Mouse (Mus musculus) cerebellum, adult 2 months (tissue): Measurements from ENCODE around the gene Alkbh7. TPM values are rescaled to one million over a fixed set of nuclear protein-coding genes. Genes with fewer than 3 reads are reported as not detected.
A peak's percentile ranks its signal among the peaks of the same experiment; 100 is the strongest.

Source experiments
- DNase-seq, 2 experiments: peaks; one replicate each; pipeline ENCODE4 v3.0.0; 2021
- H3K27ac ChIP-seq: fragments of 200-500 bp; 2 replicates; pipeline ENCODE4 v1.5.1; 2012; ENCODE audit warnings: low read length, control low read depth, inconsistent platforms; ENCODE audit not compliant: insufficient read depth
- H3K27me3 ChIP-seq: fragments of 200-500 bp; 2 replicates; pipeline ENCODE4 v1.6.1; 2012; ENCODE audit warnings: inconsistent platforms, mild to moderate bottlenecking, low read length, moderate library complexity; ENCODE audit not compliant: control insufficient read depth, insufficient read depth
- H3K4me1 ChIP-seq: fragments of 200-500 bp; 2 replicates; pipeline ENCODE4 v1.6.1; 2011; ENCODE audit warnings: low read length; ENCODE audit not compliant: control insufficient read depth, insufficient read depth
- H3K4me3 ChIP-seq: fragments of 200-500 bp; replicated peaks from 2 replicates; pipeline ENCODE3; 2011; ENCODE audit warnings: mild to moderate bottlenecking, low read depth, low read length, control low read depth; ENCODE audit not compliant: insufficient read depth
- CTCF ChIP-seq: fragments of 200-500 bp; IDR thresholded peaks from 2 replicates; pipeline ENCODE4 v1.5.1; 2011; ENCODE audit warnings: low read depth, mild to moderate bottlenecking, control low read depth, low read length, moderate library complexity, borderline replicate concordance; ENCODE audit not compliant: insufficient read depth
- POLR2A ChIP-seq: fragments of 200-500 bp; IDR thresholded peaks from 2 replicates; pipeline ENCODE4 v1.6.1; 2011; ENCODE audit warnings: low read length, control low read depth, borderline replicate concordance; ENCODE audit not compliant: insufficient read depth
- WGBS: fragments of 180-500 bp; shearing (Covaris S2); methylation state at CpG from one replicate; pipeline ENCODE4 v1.1.7; 2018; 5-methylcytosine and 5-hydroxymethylcytosine counted together
- polyA plus RNA-seq: library from polyadenylated mRNA; depleted of rRNA; stranded (reverse); fragments of >200 nt; gene quantifications from 2 replicates; pipeline ENCODE4 v1.2.3, GENCODE M21; 2012

Gene Alkbh7
- polyA plus RNA-seq, 1 experiment, result 56.7 TPM

DNA sequence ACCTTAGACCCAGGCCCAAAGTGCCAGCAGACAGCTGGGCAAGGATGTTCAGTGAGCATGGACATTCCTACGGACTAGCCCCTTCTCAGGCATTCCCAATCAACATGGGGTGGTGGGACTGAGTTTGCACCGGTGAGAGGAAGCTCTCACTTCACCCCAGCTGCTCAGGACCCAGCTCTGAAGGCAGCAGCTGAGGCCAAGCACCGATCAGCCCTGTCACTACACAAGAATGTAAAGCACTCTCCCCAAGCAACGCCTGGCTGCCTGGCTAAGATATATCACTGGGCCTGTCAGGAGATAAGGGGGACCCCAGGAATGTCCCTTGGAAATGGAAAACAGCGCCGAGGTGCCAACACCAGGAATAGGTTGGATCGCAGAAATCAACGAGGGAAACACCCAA, 4.1 kb downstream of the Alkbh7 start:
- no peak overlapping the region for H3K27ac ChIP-seq

DNA sequence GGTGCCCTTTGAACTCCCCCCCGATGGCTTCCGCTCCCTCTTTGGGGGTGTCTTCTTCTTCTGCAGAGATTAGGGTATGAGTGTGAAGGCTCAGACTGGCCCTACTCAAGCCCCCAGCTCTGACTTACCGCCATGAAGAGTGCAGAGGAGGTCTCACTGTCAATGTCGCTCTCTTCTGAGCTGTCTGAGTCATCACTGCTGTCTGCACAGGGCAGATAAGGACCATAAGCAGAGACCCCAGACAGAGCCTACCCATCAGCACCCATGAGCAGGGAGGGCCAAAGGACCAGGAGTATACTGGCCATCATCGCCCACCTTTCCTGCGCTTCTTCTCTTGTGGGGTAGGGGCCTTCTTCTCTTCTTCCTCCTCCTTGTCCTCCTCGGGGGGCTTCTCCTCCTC, 6.9 kb downstream of the Alkbh7 start:
- H3K27ac ChIP-seq, result no peak overlapping the region
- H3K27me3 ChIP-seq, result no peaks in the 10 kb centered on the region
- no peak overlapping the region for H3K4me3 ChIP-seq
- no peak for DNase-seq
- H3K4me1 ChIP-seq, result no peaks in the 10 kb centered on the region
- TF ChIP-seq POLR2A, result no peak
- no peak for TF ChIP-seq CTCF
- WGBS, result 98% methylated on average over 7 of the region's 7 CpGs

More for the DNA sequence above, 4.1 kb downstream of the Alkbh7 start:
- WGBS, result 70% methylated on average over 8 of the region's 8 CpGs
- Histone ChIP-seq H3K4me3 (no peak overlapping the region), H3K27me3 (no peaks in the 10 kb centered on the region), H3K4me1 (no peaks in the 10 kb centered on the region)
- TF ChIP-seq CTCF, result no peak
- no peak for DNase-seq

DNA sequence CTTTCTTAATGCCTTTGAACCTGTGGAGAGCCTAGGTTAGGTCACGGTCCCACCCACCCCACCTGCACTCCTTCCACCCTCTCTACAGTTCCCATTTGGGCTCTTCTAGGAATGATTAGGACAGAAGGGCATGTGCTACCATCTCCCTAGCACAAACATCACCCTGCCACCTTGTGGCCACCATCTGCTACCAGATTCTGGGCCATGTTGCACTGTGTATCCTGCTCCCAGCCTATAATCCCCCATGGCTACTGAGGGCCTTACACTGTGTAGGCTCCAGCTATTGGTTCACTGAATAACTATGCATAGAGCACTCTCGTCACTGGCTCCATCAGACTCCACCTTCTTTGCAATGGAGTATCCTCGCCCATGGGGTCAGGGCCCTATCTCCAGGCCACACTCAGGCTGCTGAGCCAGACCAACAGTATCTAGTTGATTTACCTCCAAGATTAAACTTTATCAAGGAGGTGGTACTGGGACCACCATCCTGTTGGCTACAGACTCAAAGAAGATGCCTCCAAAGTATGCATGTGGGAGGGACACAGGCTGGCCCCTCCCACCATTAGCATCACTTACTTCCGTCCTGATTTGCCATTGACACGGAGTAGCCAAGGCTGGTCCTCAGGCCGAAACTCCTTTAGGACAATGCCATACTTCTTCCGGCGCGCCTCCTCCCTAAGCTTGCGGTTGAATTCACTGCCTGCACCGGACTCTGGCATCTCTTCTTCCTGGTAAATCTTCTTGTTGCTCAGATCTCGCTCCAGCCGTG, 10.2 kb downstream of the Alkbh7 start:
- H3K4me3 ChIP-seq, result no peak overlapping the region
- no peak overlapping the region for H3K27ac ChIP-seq
- TF ChIP-seq CTCF (peak; percentile 11; the same call in 1 of the 2 replicates), POLR2A (no peak)
- H3K4me1 ChIP-seq, result no peaks in the 10 kb centered on the region
- H3K27me3 ChIP-seq, result no peaks in the 10 kb centered on the region
- DNase-seq, result no peak
- 92% methylated on average over 13 of the region's 13 CpGs for WGBS

DNA sequence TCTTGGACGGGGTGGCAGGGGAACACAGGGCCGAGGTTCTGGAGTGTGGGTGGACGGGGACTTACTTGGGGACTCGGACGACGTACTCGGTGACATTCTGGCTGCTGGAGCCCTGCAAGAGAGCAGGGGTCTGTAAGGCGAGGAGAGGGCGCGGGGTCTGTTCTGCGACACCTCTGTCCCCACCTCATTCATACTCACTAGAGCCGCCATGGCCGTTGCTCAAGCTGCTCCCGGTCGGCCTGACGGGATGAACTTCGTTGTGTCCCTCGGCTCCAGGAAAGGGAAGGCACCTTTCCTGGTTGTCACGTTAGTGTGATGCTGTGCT, 13.7 kb downstream of the Alkbh7 start:
- Histone ChIP-seq H3K4me1 (no peaks in the 10 kb centered on the region), H3K27me3 (no peaks in the 10 kb centered on the region), H3K27ac (peak overlapping the region; percentile 12; the same call in 1 of the 2 replicates), H3K4me3 (peak overlapping the region; percentile 96)
- DNase-seq, result no peak
- no peak for TF ChIP-seq POLR2A
- under 1% methylated on average over 19 of the region's 19 CpGs for WGBS

DNA sequence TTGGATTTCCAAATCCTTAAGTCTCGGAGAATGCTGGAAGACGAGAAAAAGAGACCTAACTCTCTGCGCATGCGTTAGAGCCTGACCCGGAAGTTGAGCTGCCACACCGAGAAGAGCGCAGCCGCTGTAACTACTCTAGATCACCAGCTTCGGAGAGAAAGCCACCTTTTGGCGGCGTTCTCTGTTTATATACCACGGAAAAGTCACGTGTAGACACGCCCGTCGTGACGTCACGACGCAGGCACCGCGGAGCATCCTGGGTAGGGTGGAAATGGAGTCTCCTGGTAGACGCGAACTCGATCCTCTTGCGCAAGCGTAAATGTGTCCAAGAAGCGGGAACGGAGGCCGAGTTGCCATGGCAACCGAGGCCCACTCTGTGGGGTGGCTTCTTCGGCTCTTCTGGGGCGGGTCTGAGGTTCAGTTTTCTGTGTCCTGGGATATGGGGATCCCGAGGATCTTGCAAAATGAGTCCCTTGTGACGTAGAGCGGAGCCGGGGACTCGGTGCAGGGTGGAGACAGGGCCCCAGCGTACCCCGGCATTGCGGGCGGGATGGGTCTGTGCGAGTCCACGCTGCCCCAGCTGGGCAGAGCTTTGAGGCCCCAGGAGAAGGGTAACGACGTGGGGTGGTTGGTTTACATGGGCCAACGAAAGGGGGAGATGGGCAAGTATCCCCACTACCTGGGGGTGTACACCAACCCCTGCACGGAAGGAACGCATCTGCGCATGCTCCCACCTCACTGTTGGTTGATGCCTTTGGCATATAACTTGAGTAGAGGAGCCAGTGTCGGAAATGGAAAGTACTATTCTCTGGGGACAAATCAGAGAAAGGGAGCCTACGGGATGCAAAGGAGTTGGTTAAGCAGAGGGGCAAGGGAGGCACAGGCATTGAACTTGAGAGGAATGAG, 14.3 kb downstream of the Alkbh7 start, which contains the start of the genes Gtf2f1 and Gm17949:
Gene Gtf2f1 (minus strand): TSS at position 53 of the 906 bp plus-strand sequence.
Gene Gm17949 (plus strand): TSS at position 234 of the 906 bp plus-strand sequence.
- Histone ChIP-seq H3K4me3 (peak within 1 kb of the TSS; percentile 96), H3K27ac (peak within 1 kb of the TSS; percentile 69), H3K4me1 (no peaks in the 10 kb centered on the region), H3K27me3 (no peaks in the 10 kb centered on the region)
- no peak for TF ChIP-seq CTCF
- peak; percentile 99 for TF ChIP-seq POLR2A
- under 1% methylated on average over 51 of the region's 51 CpGs for WGBS
- peak; percentile 94 to 96 for DNase-seq

DNA sequence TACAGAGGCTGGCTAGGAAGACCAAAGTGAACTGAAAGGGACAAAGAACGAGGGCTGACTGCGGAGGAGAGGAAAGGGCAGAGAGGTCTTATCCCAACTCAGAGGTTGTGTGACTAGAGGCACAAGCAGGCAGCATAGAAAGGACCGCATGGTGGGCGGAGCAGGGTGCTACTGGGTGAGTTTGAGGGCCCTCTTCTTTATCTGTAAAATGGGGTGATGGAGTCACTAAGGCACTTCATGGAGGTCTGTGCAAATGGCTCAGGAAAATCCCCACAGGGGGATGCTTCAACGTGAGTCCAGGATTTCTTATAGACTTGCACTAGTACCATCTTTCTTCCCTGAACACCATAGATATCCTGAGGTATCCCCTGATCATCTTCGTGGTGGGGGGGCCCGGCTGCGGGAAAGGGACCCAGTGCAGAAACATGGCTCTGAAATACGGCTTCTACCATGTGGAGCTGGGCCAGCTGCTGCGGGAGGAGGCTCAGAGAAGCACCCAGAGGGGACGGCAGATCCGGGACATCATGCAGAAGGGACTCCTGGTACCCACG, 15.2 kb downstream of the Alkbh7 start:
- peak in 1 of 2 experiments; percentile 32 for DNase-seq
- TF ChIP-seq CTCF (no peak), POLR2A (no peak)
- 59% methylated on average over 13 of the region's 13 CpGs for WGBS
- Histone ChIP-seq H3K4me3 (peak overlapping the region; percentile 96), H3K27ac (no peak overlapping the region), H3K27me3 (no peaks in the 10 kb centered on the region), H3K4me1 (no peaks in the 10 kb centered on the region)

DNA sequence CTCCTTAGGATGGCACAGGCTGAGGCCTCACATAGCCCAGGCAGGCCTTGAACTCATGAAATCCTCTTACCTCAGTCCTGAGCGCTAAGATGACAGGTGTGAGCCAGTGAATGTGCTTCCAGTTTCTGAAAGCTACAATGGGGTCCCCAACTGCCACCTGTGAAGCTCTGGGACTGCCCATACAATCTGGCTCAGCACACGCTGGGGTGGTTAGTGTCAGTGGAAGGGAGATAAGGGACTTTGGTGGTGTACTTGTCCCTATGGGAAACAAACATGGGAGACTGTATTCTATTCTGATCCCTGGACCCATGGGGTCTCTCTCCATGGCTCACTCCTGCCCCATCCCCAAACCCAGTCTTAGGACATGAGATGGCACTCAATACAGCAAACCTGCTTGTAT, 22.6 kb downstream of the Alkbh7 start:
- no peak for DNase-seq
- H3K4me3 ChIP-seq, result no peak overlapping the region
- no peak overlapping the region for H3K27ac ChIP-seq
- 81% methylated on average over 2 of the region's 2 CpGs for WGBS
- TF ChIP-seq POLR2A, result no peak
- TF ChIP-seq CTCF, result no peak
- H3K4me1 ChIP-seq, result no peaks in the 10 kb centered on the region
- no peaks in the 10 kb centered on the region for H3K27me3 ChIP-seq
